Mouse (Mus musculus): Measurements from ENCODE around the gene Erbin. TPM values are rescaled to one million over a fixed set of nuclear protein-coding genes. Genes with fewer than 3 reads are reported as not detected.

Erbin gene
- total RNA-seq, 2 experiments from 2014 or later: 37.5 to 39.2 TPM

GRCm38 (mm10) chr13:103940796-103941195, 20.5 kb upstream of the Erbin start:
- DNase-seq (ENCODE audit: extremely low spot score in 1 of 2, low spot score in 2 of 2): no peak
- Histone ChIP-seq H3K4me3 (no peak overlapping the region), H3K27ac (no peak overlapping the region)
- TF ChIP-seq CTCF (IDR thresholded peaks at IDR 0.05): no peak
- intact Hi-C loops (cut with DNase I): no loop called here

- no peak overlapping the region for H3K4me3 ChIP-seq
- H3K27ac ChIP-seq: no peak overlapping the region
- intact Hi-C loops (cut with DNase I): loop anchor here (10.0 kb wide), 1 partner anchor 110 kb away; no protein-coding TSS in a partner anchor
- no peak for TF ChIP-seq CTCF (IDR thresholded peaks at IDR 0.05)
- no peak for DNase-seq (ENCODE audit: extremely low spot score in 1 of 2, low spot score in 2 of 2)
Measured at GRCm38 (mm10) chr13:103924586-103924985, 4.3 kb upstream of the Erbin start.

DNA sequence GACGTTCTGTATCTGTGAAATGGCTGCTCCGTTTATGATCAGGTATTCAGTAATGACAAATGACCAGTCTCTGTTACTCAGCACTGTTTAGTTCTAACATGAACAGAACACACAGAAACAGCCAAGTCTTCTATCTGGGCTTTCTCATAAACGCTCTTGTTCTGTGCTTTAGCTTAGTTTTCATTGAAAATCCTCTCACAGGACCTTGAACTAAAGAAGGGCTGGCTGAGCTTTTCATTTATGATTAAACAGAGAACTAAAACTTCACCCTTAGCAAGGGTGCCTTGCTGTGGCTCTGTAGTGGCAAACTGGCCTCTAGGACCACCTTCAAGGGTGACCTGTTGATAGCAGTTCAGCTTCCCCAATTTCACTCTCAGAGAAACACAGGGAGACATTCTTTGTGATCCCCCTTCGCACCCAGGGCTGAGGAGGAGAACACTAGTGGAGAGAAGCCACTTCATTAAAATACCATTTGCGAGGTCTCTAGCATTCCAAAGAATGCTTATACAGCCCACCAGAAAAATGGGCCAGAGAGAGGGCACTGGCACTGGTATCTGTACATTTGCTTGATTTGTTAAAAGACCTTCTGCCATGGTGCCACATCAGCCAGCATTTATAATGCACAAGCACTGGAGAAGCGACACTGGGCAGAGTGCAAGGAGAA, 3.2 kb upstream of the Erbin start:
- intact Hi-C loops (cut with DNase I): loop anchor here (10.0 kb wide), 1 partner anchor 111 kb away; no protein-coding TSS in a partner anchor
- H3K4me3 ChIP-seq: no peak overlapping the region
- TF ChIP-seq CTCF (IDR thresholded peaks at IDR 0.05): no peak
- H3K27ac ChIP-seq: no peak overlapping the region
- no peak for DNase-seq (ENCODE audit: extremely low spot score in 1 of 2, low spot score in 2 of 2)

DNA sequence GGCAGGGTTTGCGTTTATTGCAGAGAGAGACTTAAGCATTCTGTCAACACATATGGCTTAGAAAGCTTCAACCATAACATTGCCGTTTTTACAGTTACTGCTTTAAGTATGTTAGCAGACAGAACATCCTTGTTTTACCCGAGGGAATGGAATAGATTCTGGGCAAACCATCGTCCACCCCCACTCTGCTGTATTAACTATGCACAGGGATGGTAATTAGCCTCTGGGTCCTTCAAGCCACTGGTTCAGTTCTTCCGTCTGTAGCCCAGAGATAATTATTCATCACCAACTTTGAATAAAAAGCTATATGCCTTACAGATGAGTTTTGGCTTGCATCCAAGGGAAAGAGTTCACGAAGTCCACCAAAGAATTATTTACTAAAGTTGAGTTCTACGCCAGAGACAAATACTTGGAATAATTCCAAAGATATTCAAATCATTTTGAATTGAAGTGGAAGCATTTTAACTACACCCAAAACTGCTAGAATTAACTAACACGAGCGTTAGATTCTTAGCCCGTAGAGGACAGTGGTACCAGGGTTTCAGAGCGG, 1.6 kb upstream of the Erbin start:
- intact Hi-C loops (cut with DNase I): loop anchor here (2.0 to 10.0 kb wide), 2 partner anchors 113 to 187 kb away; partner anchors contain the start of genes Nln and Sgtb
- peak overlapping the region; percentile 88 for H3K27ac ChIP-seq
- no peak for TF ChIP-seq CTCF (IDR thresholded peaks at IDR 0.05)
- no peak for DNase-seq (ENCODE audit: extremely low spot score in 1 of 2, low spot score in 2 of 2)
- H3K4me3 ChIP-seq: peak overlapping the region; percentile 58

DNA sequence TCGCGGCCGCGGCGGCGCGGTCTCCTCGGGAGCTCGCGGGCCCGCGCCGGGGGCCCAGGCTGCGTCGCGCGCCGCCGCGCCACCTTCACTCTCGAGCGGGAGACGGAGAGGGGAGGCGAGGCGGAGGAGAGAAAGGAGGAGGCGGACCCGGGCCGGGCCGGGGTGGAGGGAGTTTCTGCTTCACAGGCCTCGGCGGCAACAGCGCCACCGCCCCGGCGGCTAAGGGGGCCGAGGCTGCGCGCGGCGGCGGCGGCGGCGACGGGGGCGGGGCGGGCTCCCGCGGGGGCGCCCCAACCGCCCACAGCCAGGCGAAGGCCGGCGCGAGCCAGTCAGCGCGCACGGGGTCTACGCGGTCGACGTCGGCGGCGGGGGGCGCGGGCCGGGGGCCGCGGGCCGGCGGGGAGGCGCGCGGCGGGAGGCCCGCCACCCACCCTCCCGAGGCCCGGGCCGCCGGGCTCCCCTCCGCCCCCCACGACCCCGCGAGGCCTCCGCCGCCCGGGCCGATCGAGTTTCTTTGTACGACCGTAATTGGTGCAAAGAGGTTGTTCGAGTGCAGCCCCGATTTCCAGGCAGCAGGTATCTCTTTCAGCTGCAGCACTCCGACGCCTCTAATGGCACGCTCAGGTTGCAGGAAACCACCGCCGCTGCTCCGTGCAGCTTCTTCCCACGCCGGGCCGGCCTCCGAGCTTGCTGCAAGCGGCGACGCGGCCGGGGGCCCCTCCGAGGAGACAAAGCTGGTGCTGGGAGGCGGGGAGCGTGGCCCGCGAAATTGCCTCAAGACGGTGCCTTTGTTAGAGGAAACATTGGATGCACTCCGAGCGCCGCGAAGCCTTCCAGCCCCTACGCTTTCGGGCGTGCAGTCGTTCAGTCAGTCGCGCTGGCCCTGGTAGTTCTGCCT, 868 bp upstream of the Erbin start:
- Histone ChIP-seq H3K4me3 (peak overlapping the region; percentile 58), H3K27ac (peak overlapping the region; percentile 88)
- intact Hi-C loops (cut with DNase I): loop anchor here (2.0 to 10.0 kb wide), 2 partner anchors 114 to 188 kb away; partner anchors contain the start of genes Nln and Sgtb
- TF ChIP-seq CTCF (IDR thresholded peaks at IDR 0.05): no peak; the same call in 1 of the 2 replicates
- DNase-seq (ENCODE audit: extremely low spot score in 1 of 2, low spot score in 2 of 2): peak; percentile 74 to 88

DNA sequence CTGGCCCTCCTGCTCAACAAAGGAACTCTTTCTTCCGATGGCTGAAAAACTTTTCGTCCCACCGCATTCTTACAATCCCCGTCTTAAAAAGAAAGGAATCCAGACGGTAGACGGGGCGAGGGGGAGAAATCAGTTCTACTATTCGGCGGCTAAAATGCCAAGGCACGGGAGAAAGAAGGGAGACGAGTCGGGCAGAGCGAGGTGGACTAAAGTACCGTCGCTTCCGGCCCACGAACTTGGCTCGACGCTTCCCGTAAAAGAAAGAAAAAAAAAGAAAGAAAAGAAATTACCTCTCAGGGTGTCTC, 406 bp downstream of the Erbin start:
- Histone ChIP-seq H3K4me3 (peak overlapping the region; percentile 54), H3K27ac (peak overlapping the region; percentile 86)
- intact Hi-C loops (cut with DNase I): loop anchor here (2.0 to 10.0 kb wide), 2 partner anchors 115 to 189 kb away; partner anchors contain the start of genes Nln and Sgtb
- no peak for DNase-seq (ENCODE audit: extremely low spot score in 1 of 2, low spot score in 2 of 2)
- TF ChIP-seq CTCF (IDR thresholded peaks at IDR 0.05): no peak

DNA sequence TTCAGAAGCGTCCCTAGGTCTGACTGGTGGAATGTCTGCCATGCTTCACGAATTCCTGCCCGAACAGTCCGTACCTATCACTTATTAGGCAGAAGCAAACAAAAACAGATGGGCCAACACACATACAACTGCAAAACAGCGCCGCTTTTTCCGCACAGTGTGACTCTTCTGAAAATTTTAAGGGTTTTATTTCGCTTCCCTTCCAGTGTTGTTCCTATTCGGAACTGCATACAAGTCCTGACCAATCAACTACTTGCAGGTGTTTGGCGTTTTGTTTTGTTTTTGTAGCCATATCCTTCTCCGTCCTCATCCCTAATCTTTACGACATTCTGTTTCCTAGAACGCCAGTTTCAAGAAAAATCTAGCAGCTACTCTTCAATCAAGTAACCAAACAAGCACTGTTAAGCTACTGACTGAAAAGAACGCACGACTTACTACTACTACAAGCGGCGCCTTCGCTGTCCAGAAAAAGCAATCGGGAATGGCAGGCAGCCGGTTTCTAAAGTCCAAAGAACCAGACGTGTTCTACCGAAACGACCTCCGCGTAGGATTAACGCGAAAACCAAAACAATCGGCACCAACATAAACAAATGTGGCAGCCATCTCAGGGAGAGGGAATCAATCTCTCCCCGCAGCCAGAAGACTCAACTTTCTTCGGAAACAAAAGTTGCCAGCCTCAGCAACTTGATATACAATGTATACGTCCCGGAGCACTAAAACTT, 919 bp downstream of the Erbin start:
- H3K4me3 ChIP-seq: peak overlapping the region; percentile 54
- peak overlapping the region; percentile 86 for H3K27ac ChIP-seq
- DNase-seq (ENCODE audit: extremely low spot score in 1 of 2, low spot score in 2 of 2): peak in 1 of 2 experiments; percentile 12
- TF ChIP-seq CTCF (IDR thresholded peaks at IDR 0.05): no peak
- intact Hi-C loops (cut with DNase I): no loop called here

DNA sequence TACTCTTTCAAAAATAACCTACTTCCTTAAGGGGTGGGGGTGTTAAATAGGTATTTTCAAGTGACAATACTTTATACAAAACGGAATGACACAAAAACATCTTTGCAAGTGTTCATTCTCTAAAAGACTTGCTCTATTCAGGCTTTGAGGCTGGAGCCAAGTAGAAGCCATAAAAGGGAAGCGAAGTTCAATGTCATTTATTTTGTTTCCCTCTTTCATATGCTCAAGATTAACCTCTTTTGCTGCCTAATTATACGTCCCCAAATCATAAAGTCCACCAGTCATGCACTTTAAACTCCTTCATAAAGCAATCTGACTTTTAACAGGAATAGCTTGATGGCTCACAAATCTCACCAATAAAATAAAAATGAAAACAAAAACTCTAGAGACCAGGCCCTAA, 1.9 kb downstream of the Erbin start:
- peak overlapping the region; percentile 86; the same call in 1 of the 2 replicates for H3K27ac ChIP-seq
- intact Hi-C loops (cut with DNase I): no loop called here
- H3K4me3 ChIP-seq: peak overlapping the region; percentile 54
- TF ChIP-seq CTCF (IDR thresholded peaks at IDR 0.05): no peak
- no peak for DNase-seq (ENCODE audit: extremely low spot score in 1 of 2, low spot score in 2 of 2)

- no peak for DNase-seq (ENCODE audit: extremely low spot score in 1 of 2, low spot score in 2 of 2)
- no peak overlapping the region for H3K4me3 ChIP-seq
- H3K27ac ChIP-seq: no peak overlapping the region
- intact Hi-C loops (cut with DNase I): no loop called here
- no peak for TF ChIP-seq CTCF (IDR thresholded peaks at IDR 0.05)
Measured at GRCm38 (mm10) chr13:103914114-103914736, 6.1 kb downstream of the Erbin start.

DNA sequence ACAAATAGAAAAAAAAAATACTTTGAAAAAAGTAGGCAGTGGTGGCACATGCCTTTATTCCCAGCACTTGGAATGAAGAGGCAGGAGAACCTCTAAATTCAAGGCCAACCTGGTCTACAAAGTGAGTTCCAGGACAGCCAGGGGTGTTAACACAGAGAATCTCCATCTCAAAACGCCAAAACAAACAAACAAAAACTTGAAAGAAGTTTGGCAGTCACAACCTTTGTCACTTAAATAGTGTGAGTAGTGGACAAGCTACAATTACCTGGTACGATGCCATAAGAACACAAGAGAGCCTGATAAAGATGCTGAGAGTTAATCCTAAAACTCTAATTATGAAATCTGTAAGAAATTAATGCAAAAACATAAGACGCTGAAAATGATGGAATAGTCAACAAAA, 8.0 kb downstream of the Erbin start:
- no peak for DNase-seq (ENCODE audit: extremely low spot score in 1 of 2, low spot score in 2 of 2)
- H3K27ac ChIP-seq: no peak overlapping the region
- no peak overlapping the region for H3K4me3 ChIP-seq
- intact Hi-C loops (cut with DNase I): no loop called here
- TF ChIP-seq CTCF (IDR thresholded peaks at IDR 0.05): no peak

- H3K27ac ChIP-seq: no peak overlapping the region
- no peak overlapping the region for H3K4me3 ChIP-seq
- no peak for TF ChIP-seq CTCF (IDR thresholded peaks at IDR 0.05)
- intact Hi-C loops (cut with DNase I): no loop called here
- DNase-seq (ENCODE audit: extremely low spot score in 1 of 2, low spot score in 2 of 2): no peak
Measured at GRCm38 (mm10) chr13:103910598-103910997, 9.7 kb downstream of the Erbin start.
